Comparison of ENCODE assay signal across 9 mouse cellular contexts in genomic region chr4:132746911-132747517, GRCm38 (mm10). TPM values are rescaled to one million over a fixed set of nuclear protein-coding genes. Genes with fewer than 3 reads are reported as not detected.
DNase-seq lines count a peak whose midpoint lies in the region; ATAC-seq and TF ChIP-seq lines count a peak whose summit lies in the region.
"Had no signal": no experiment of that assay in that cellular context is flagged by ENCODE, and none has a peak within 500 bp of the region (broad histone marks: within the 10 kb centered on the region; RNA-seq: fewer than 3 reads in every experiment).

No protein-coding gene starts in this region.

- ATAC-seq in G1E (ENCODE audit: extremely low read depth, insufficient number of reproducible peaks, low FRiP score, poor library complexity, severe bottlenecking) = no peak
- ATAC-seq in erythroid progenitor cell, adult 5-6 weeks (replicated peaks; ENCODE audit: low FRiP score, poor library complexity, severe bottlenecking) = no peak
- ATAC-seq in forebrain, embryonic 14.5 days = no peak
- ATAC-seq: forebrain, embryonic 15.5 days had no signal

- H3K27me3 ChIP-seq in G1E (ENCODE audit: insufficient read depth, low read length) = peaks cover 9% of the 10 kb centered on the region
- no peaks in the 10 kb centered on the region for H3K27me3 ChIP-seq in embryonic facial prominence, embryonic 10.5 days (replicated peaks; ENCODE audit: low read depth, poor library complexity, severe bottlenecking)
- H3K27me3 ChIP-seq in megakaryocyte, embryonic 14.5 days (replicated peaks) = peaks cover 2% of the 10 kb centered on the region
- no peaks in the 10 kb centered on the region for H3K27me3 ChIP-seq in forebrain, embryonic 14.5 days (replicated peaks; ENCODE audit: control insufficient read depth, insufficient read depth, low read length)
- H3K27me3 ChIP-seq: forebrain, embryonic 15.5 days; limb, embryonic 13.5 days had no signal

- peak overlapping the region; percentile 61; the same call in 1 of the 2 replicates for H3K27ac ChIP-seq in left cerebral cortex, adult 2 months
- peak overlapping the region; percentile 26; the same call in 1 of the 2 replicates for H3K27ac ChIP-seq in embryonic facial prominence, embryonic 10.5 days (replicated peaks)
- H3K27ac ChIP-seq in forebrain, embryonic 14.5 days (ENCODE audit: low read depth, low read length) = no peak overlapping the region
- H3K27ac ChIP-seq: forebrain, embryonic 15.5 days; limb, embryonic 13.5 days had no signal

- no peaks in the 10 kb centered on the region for H3K9me3 ChIP-seq in G1E (replicated peaks)
- no peaks in the 10 kb centered on the region for H3K9me3 ChIP-seq in embryonic facial prominence, embryonic 10.5 days
- H3K9me3 ChIP-seq in megakaryocyte, embryonic 14.5 days = no peaks in the 10 kb centered on the region
- no peaks in the 10 kb centered on the region for H3K9me3 ChIP-seq in forebrain, embryonic 14.5 days (replicated peaks; ENCODE audit: control insufficient read depth, low read length)
- H3K9me3 ChIP-seq: forebrain, embryonic 15.5 days; limb, embryonic 13.5 days had no signal

- DNase-seq in left cerebral cortex, adult 2 months (ENCODE audit: extremely low spot score in 1 of 2, low spot score in 2 of 2) = no peak
- no peak for DNase-seq in left cerebral cortex, postnatal 36 days (ENCODE audit: low spot score in 2 of 2)
- no peak for DNase-seq in G1E (ENCODE audit: low spot score)
- no peak for DNase-seq in embryonic facial prominence, embryonic 10.5 days (ENCODE audit: low spot score)
- no peak for DNase-seq in forebrain, embryonic 14.5 days (ENCODE audit: low spot score)

- H3K36me3 ChIP-seq in G1E (replicated peaks) = no peaks in the 10 kb centered on the region
- no peaks in the 10 kb centered on the region for H3K36me3 ChIP-seq in embryonic facial prominence, embryonic 10.5 days (replicated peaks)
- no peaks in the 10 kb centered on the region for H3K36me3 ChIP-seq in megakaryocyte, embryonic 14.5 days (replicated peaks; ENCODE audit: low read length)
- no peaks in the 10 kb centered on the region for H3K36me3 ChIP-seq in forebrain, embryonic 14.5 days (ENCODE audit: control insufficient read depth, insufficient read depth, low read length)
- H3K36me3 ChIP-seq: forebrain, embryonic 15.5 days; limb, embryonic 13.5 days had no signal

- H3K9ac ChIP-seq in forebrain, embryonic 14.5 days (ENCODE audit: low read length) = no peak overlapping the region
- H3K9ac ChIP-seq: forebrain, embryonic 15.5 days; limb, embryonic 13.5 days had no signal

- H3K4me1 ChIP-seq in G1E (ENCODE audit: insufficient read depth, low read depth, low read length) = peaks cover 38% of the 10 kb centered on the region
- no peaks in the 10 kb centered on the region for H3K4me1 ChIP-seq in embryonic facial prominence, embryonic 10.5 days
- H3K4me1 ChIP-seq in megakaryocyte, embryonic 14.5 days = peaks cover 50% of the 10 kb centered on the region
- H3K4me1 ChIP-seq in forebrain, embryonic 14.5 days (ENCODE audit: control insufficient read depth, insufficient read depth, low read length) = no peaks in the 10 kb centered on the region
- H3K4me1 ChIP-seq: limb, embryonic 13.5 days had no signal

- H3K4me2 ChIP-seq in forebrain, embryonic 14.5 days (ENCODE audit: low read length) = no peak overlapping the region
- H3K4me2 ChIP-seq: forebrain, embryonic 15.5 days; limb, embryonic 13.5 days had no signal

- no peak for TF ChIP-seq CTCF in left cerebral cortex, adult 2 months (IDR thresholded peaks at IDR 0.05)
- no peak for TF ChIP-seq CTCF in G1E (IDR thresholded peaks at IDR 0.05; ENCODE audit: low read depth, low read length)

- no peak overlapping the region; the same call in 1 of the 2 replicates for H3K4me3 ChIP-seq in left cerebral cortex, adult 2 months
- peak overlapping the region; percentile 66 for H3K4me3 ChIP-seq in G1E (ENCODE audit: low read depth, low read length)
- H3K4me3 ChIP-seq in embryonic facial prominence, embryonic 10.5 days = no peak overlapping the region
- H3K4me3 ChIP-seq in megakaryocyte, embryonic 14.5 days (replicated peaks) = peak overlapping the region; percentile 86
- H3K4me3 ChIP-seq in forebrain, embryonic 14.5 days (ENCODE audit: low read depth, low read length) = no peak overlapping the region
- H3K4me3 ChIP-seq: forebrain, embryonic 15.5 days; limb, embryonic 13.5 days had no signal

- 87% methylated on average over 9 of the region's 9 CpGs for WGBS in embryonic facial prominence, embryonic 10.5 days
- WGBS in forebrain, embryonic 14.5 days = 89% methylated on average over 9 of the region's 9 CpGs

- intact Hi-C loops in left cerebral cortex, adult 2 months (cut with DNase I) = no loop called here
- intact Hi-C loops in left cerebral cortex, postnatal 36 days (cut with DNase I) = no loop called here

RNA-seq across cellular contexts. Expression of gene Smpdl3b, which starts 10.0 kb away (rescaled TPM):
- total RNA-seq in left cerebral cortex, adult 2 months (2021) = 1 to 10 TPM; 4.3 to 4.4 TPM
- 1 to 10 TPM; 2.5 to 5.0 TPM for total RNA-seq in left cerebral cortex, postnatal 36 days (2021)
- total RNA-seq in G1E (2014; fragmentation: Nextera tagmentation) = not detected in 2 replicates
- total RNA-seq in G1E (2017) = 0.23 and 0.33 TPM in 2 replicates
- 0.04 and 0.08 TPM in 2 replicates for polyA plus RNA-seq in G1E (2012)
- polyA plus RNA-seq in embryonic facial prominence, embryonic 10.5 days (2016; fragmentation: Nextera tagmentation; extraction: Ambion mirVana) = 4.3 and 4.4 TPM in 2 replicates
- 0.38 TPM in 1 of 2 replicates, not detected in the other for polyA plus RNA-seq in megakaryocyte, embryonic 14.5 days (2012; ENCODE audit: insufficient read depth, low replicate concordance)
- 2.5 TPM in 1 of 2 replicates, not detected in the other for total RNA-seq in erythroid progenitor cell, adult 5-6 weeks (2015; ENCODE audit: low replicate concordance)
- not detected in 2 replicates for total RNA-seq in erythroid progenitor cell, adult 5-6 weeks (2017; ENCODE audit: low replicate concordance)
- 1.3 and 1.5 TPM in 2 replicates for polyA plus RNA-seq in forebrain, embryonic 14.5 days (2014; fragmentation: Nextera tagmentation; extraction: Ambion mirVana)

RNA-seq across cellular contexts. Expression of gene Xkr8, which starts 14.7 kb away (rescaled TPM):
- total RNA-seq in left cerebral cortex, adult 2 months (2021) = 1 to 10 TPM; 2.5 to 3.3 TPM
- total RNA-seq in left cerebral cortex, postnatal 36 days (2021) = 1 to 10 TPM; 2.7 to 3.6 TPM
- 0.75 and 1.2 TPM in 2 replicates for total RNA-seq in G1E (2014; fragmentation: Nextera tagmentation)
- 1.6 and 5.1 TPM in 2 replicates for total RNA-seq in G1E (2017)
- polyA plus RNA-seq in G1E (2012) = 0.17 and 0.46 TPM in 2 replicates
- polyA plus RNA-seq in embryonic facial prominence, embryonic 10.5 days (2016; fragmentation: Nextera tagmentation; extraction: Ambion mirVana) = 5.1 and 5.7 TPM in 2 replicates
- 0.26 TPM in 1 of 2 replicates, not detected in the other for polyA plus RNA-seq in megakaryocyte, embryonic 14.5 days (2012; ENCODE audit: insufficient read depth, low replicate concordance)
- total RNA-seq in erythroid progenitor cell, adult 5-6 weeks (2015; ENCODE audit: low replicate concordance) = 0.42 TPM in 1 of 2 replicates, not detected in the other
- total RNA-seq in erythroid progenitor cell, adult 5-6 weeks (2017; ENCODE audit: low replicate concordance) = 0.08 and 0.64 TPM in 2 replicates
- 3.2 and 6.0 TPM in 2 replicates for polyA plus RNA-seq in forebrain, embryonic 14.5 days (2014; fragmentation: Nextera tagmentation; extraction: Ambion mirVana)

RNA-seq across cellular contexts. Expression of gene Rpa2, which starts 21.1 kb away (rescaled TPM):
- total RNA-seq in left cerebral cortex, adult 2 months (2021) = 10 to 100 TPM; 13.0 to 16.2 TPM
- 10 to 100 TPM; 13.3 to 14.9 TPM for total RNA-seq in left cerebral cortex, postnatal 36 days (2021)
- total RNA-seq in G1E (2014; fragmentation: Nextera tagmentation) (48.8 and 56.5 TPM in 2 replicates), G1E (2017) (76.3 and 83.1 TPM in 2 replicates)
- polyA plus RNA-seq in G1E (2012) = 109 and 132 TPM in 2 replicates
- 173 and 192 TPM in 2 replicates for polyA plus RNA-seq in embryonic facial prominence, embryonic 10.5 days (2016; fragmentation: Nextera tagmentation; extraction: Ambion mirVana)
- 15.4 and 20.1 TPM in 2 replicates for polyA plus RNA-seq in megakaryocyte, embryonic 14.5 days (2012; ENCODE audit: insufficient read depth, low replicate concordance)
- 32.7 and 54.4 TPM in 2 replicates for total RNA-seq in erythroid progenitor cell, adult 5-6 weeks (2015; ENCODE audit: low replicate concordance)
- 28.4 and 51.9 TPM in 2 replicates for total RNA-seq in erythroid progenitor cell, adult 5-6 weeks (2017; ENCODE audit: low replicate concordance)
- 79.1 and 89.1 TPM in 2 replicates for polyA plus RNA-seq in forebrain, embryonic 14.5 days (2014; fragmentation: Nextera tagmentation; extraction: Ambion mirVana)

RNA-seq across cellular contexts. Expression of gene Themis2, which starts 49.2 kb away (rescaled TPM):
- total RNA-seq in left cerebral cortex, adult 2 months (2021) = under 1 TPM; 0.86 to 0.94 TPM
- 1 to 10 TPM in 1 of 2 experiments, under 1 TPM in 1; 0.89 to 1.3 TPM for total RNA-seq in left cerebral cortex, postnatal 36 days (2021)
- total RNA-seq in G1E (2014; fragmentation: Nextera tagmentation) (0.38 TPM in 1 of 2 replicates, not detected in the other), G1E (2017) (0.29 and 0.55 TPM in 2 replicates)
- 0.16 and 0.32 TPM in 2 replicates for polyA plus RNA-seq in G1E (2012)
- 0.69 and 0.80 TPM in 2 replicates for polyA plus RNA-seq in embryonic facial prominence, embryonic 10.5 days (2016; fragmentation: Nextera tagmentation; extraction: Ambion mirVana)
- polyA plus RNA-seq in megakaryocyte, embryonic 14.5 days (2012; ENCODE audit: insufficient read depth, low replicate concordance) = 0.53 and 20.4 TPM in 2 replicates
- 5.4 and 12.6 TPM in 2 replicates for total RNA-seq in erythroid progenitor cell, adult 5-6 weeks (2015; ENCODE audit: low replicate concordance)
- total RNA-seq in erythroid progenitor cell, adult 5-6 weeks (2017; ENCODE audit: low replicate concordance) = 5.4 and 7.5 TPM in 2 replicates
- polyA plus RNA-seq in forebrain, embryonic 14.5 days (2014; fragmentation: Nextera tagmentation; extraction: Ambion mirVana) = 0.42 and 0.45 TPM in 2 replicates

Comparison
In these comparisons a context has a peak if more than half of its experiments do, and no peak if none do; other contexts are left out.
1. H3K4me3 ChIP-seq: peak in G1E (single experiment) and megakaryocyte, embryonic 14.5 days (single experiment); none in left cerebral cortex, adult 2 months (single experiment), embryonic facial prominence, embryonic 10.5 days (single experiment) and forebrain, embryonic 14.5 days (single experiment).